Mouse (Mus musculus) lung, adult 2 months (tissue): Measurements from ENCODE around the gene Alox5ap.

Experiments used
- CTCF ChIP-seq: fragments of 200-500 bp; IDR thresholded peaks from 2 replicates; pipeline ENCODE4 v1.5.1; 2011; ENCODE audit warnings: mild to moderate bottlenecking, low read length, control low read depth; ENCODE audit not compliant: insufficient read depth
- POLR2A ChIP-seq: fragments of 200-500 bp; IDR thresholded peaks from 2 replicates; pipeline ENCODE4 v1.6.1; 2011; ENCODE audit warnings: low read depth, mild to moderate bottlenecking, control low read depth, low read length, borderline replicate concordance; ENCODE audit errors: extremely low read depth

- TF ChIP-seq CTCF (no peak), POLR2A (no peak)
Measured at GRCm38 (mm10) chr5:149279273-149279844, 14.8 kb downstream of the Alox5ap start.
